Mouse (Mus musculus): ENCODE measurements around the gene Exoc7. TPM values are rescaled to one million over a fixed set of nuclear protein-coding genes. Genes with fewer than 3 reads are reported as not detected.

Exoc7 gene
- total and polyA plus RNA-seq, 3 experiments: 45.4 to 526 (median 49.0) TPM

GRCm38 (mm10) chr11:116330211-116330518 lies 23.1 kb upstream of the Exoc7 start:
- H3K9me3 ChIP-seq (replicated peaks; ENCODE audit: insufficient read depth, low read length): no peaks in the 10 kb centered on the region
- H3K4me1 ChIP-seq (ENCODE audit: control insufficient read depth in 1 of 2, insufficient read depth in 2 of 2, low read length in 2 of 2): 0 out of 4 replicates have a peak, but pooled peaks cover 0 to 2% of the 10 kb centered on the region in 2 experiments
- H3K36me3 ChIP-seq (ENCODE audit: control insufficient read depth in 1 of 2, insufficient read depth in 2 of 2, low read length in 2 of 2): no peaks in the 10 kb centered on the region
- no peak for DNase-seq (ENCODE audit: low read depth, low spot score)
- H3K27ac ChIP-seq (ENCODE audit: control insufficient read depth, low read depth, low read length): no peak overlapping the region
- TF ChIP-seq POLR2A (IDR thresholded peaks at IDR 0.05; ENCODE audit: control insufficient read depth in 1 of 2, insufficient read depth in 1 of 2, low read depth in 1 of 2, low read length in 2 of 2, poor library complexity in 1 of 2) (no peak), UBTF (IDR thresholded peaks at IDR 0.05; ENCODE audit: borderline replicate concordance, insufficient read depth, low read depth, low read length) (no peak), KAT2A (conservative IDR thresholded peaks at IDR 0.05; ENCODE audit: low read depth, low read length) (no peak), ETS1 (IDR thresholded peaks at IDR 0.05; ENCODE audit: low read depth, low read length) (no peak), ZNF384 (IDR thresholded peaks at IDR 0.05; ENCODE audit: low read depth, low read length) (no peak), MYB (IDR thresholded peaks at IDR 0.05; ENCODE audit: low read depth, low read length) (no peak), CHD1 (IDR thresholded peaks at IDR 0.05; ENCODE audit: low read depth, low read length) (no peak), JUND (IDR thresholded peaks at IDR 0.05; ENCODE audit: low read depth, low read length) (no peak), MAZ (IDR thresholded peaks at IDR 0.05; ENCODE audit: low read depth, low read length) (no peak), SMC3 (IDR thresholded peaks at IDR 0.05; ENCODE audit: low read depth, low read length) (no peak), ZMIZ1 (IDR thresholded peaks at IDR 0.05; ENCODE audit: low read depth, low read length) (no peak)
- H3K79me2 ChIP-seq (ENCODE audit: control insufficient read depth, insufficient read depth, low read length, poor library complexity): no peaks in the 10 kb centered on the region
- H3K9ac ChIP-seq (ENCODE audit: control insufficient read depth, low read depth, low read length, poor library complexity, severe bottlenecking): no peak overlapping the region
- H3K27me3 ChIP-seq (ENCODE audit: control insufficient read depth in 1 of 2, insufficient read depth in 2 of 2, low read length in 2 of 2): 0 out of 4 replicates have a peak, but pooled peaks cover 0 to 1% of the 10 kb centered on the region in 2 experiments
- no peak overlapping the region for H3K4me3 ChIP-seq (ENCODE audit: control insufficient read depth in 1 of 2, insufficient read depth in 1 of 2, low read depth in 2 of 2, low read length in 2 of 2)

GRCm38 (mm10) chr11:116329314-116330210 lies 22.5 kb upstream of the Exoc7 start:
- no peak overlapping the region for H3K27ac ChIP-seq (ENCODE audit: control insufficient read depth, low read depth, low read length)
- H3K36me3 ChIP-seq (ENCODE audit: control insufficient read depth in 1 of 2, insufficient read depth in 2 of 2, low read length in 2 of 2): no peaks in the 10 kb centered on the region
- TF ChIP-seq BHLHE40 (IDR thresholded peaks at IDR 0.05; ENCODE audit: borderline replicate concordance, low read depth, low read length) (no peak), MAZ (IDR thresholded peaks at IDR 0.05; ENCODE audit: low read depth, low read length) (no peak), MEF2A (IDR thresholded peaks at IDR 0.05; ENCODE audit: extremely low read depth, insufficient replicate concordance, low read depth, low read length, poor library complexity, severe bottlenecking) (no peak), ZC3H11A (IDR thresholded peaks at IDR 0.05; ENCODE audit: low read depth, low read length) (no peak), ETS1 (IDR thresholded peaks at IDR 0.05; ENCODE audit: low read depth, low read length) (no peak), USF1 (IDR thresholded peaks at IDR 0.05; ENCODE audit: low read depth, low read length) (no peak), NRF1 (IDR thresholded peaks at IDR 0.05; ENCODE audit: insufficient read depth, low read depth, low read length, poor library complexity, severe bottlenecking) (no peak), MAX (IDR thresholded peaks at IDR 0.05; ENCODE audit: low read length) (no peak), SMC3 (IDR thresholded peaks at IDR 0.05; ENCODE audit: low read depth, low read length) (no peak), MAFK (IDR thresholded peaks at IDR 0.05; ENCODE audit: borderline replicate concordance, low read depth, low read length) (no peak), USF2 (IDR thresholded peaks at IDR 0.05; ENCODE audit: borderline replicate concordance in 1 of 2, insufficient read depth in 1 of 2, low read depth in 1 of 2, low read length in 2 of 2) (no peak), GATA1 (IDR thresholded peaks at IDR 0.05; ENCODE audit: low read depth, low read length) (no peak), TAL1 (IDR thresholded peaks at IDR 0.05; ENCODE audit: low read length) (no peak), JUND (IDR thresholded peaks at IDR 0.05; ENCODE audit: low read depth, low read length) (no peak), POLR2AphosphoS2 (IDR thresholded peaks at IDR 0.05; ENCODE audit: low read length) (no peak), CHD2 (IDR thresholded peaks at IDR 0.05; ENCODE audit: low read length) (no peak), CTCF (IDR thresholded peaks at IDR 0.05 in 2 of 3, conservative IDR thresholded peaks at IDR 0.05 in 1 of 3; ENCODE audit: control insufficient read depth in 1 of 3, insufficient read depth in 1 of 3, low read depth in 2 of 3, low read length in 3 of 3, poor library complexity in 1 of 3, severe bottlenecking in 1 of 3) (no peak), SIN3A (IDR thresholded peaks at IDR 0.05; ENCODE audit: low read length) (no peak), ZNF384 (IDR thresholded peaks at IDR 0.05; ENCODE audit: low read depth, low read length) (no peak)
- 0 out of 4 replicates have a peak, but pooled peaks cover 0 to 1% of the 10 kb centered on the region in 2 experiments for H3K27me3 ChIP-seq (ENCODE audit: control insufficient read depth in 1 of 2, insufficient read depth in 2 of 2, low read length in 2 of 2)
- no peak overlapping the region for H3K9ac ChIP-seq (ENCODE audit: control insufficient read depth, low read depth, low read length, poor library complexity, severe bottlenecking)
- no peaks in the 10 kb centered on the region for H3K79me2 ChIP-seq (ENCODE audit: control insufficient read depth, insufficient read depth, low read length, poor library complexity)
- H3K4me1 ChIP-seq (ENCODE audit: control insufficient read depth in 1 of 2, insufficient read depth in 2 of 2, low read length in 2 of 2): 0 out of 4 replicates have a peak, but pooled peaks cover 0 to 2% of the 10 kb centered on the region in 2 experiments
- DNase-seq (ENCODE audit: low read depth, low spot score): no peak
- no peaks in the 10 kb centered on the region for H3K9me3 ChIP-seq (replicated peaks; ENCODE audit: insufficient read depth, low read length)
- H3K4me3 ChIP-seq (ENCODE audit: control insufficient read depth in 1 of 2, insufficient read depth in 1 of 2, low read depth in 2 of 2, low read length in 2 of 2): no peak overlapping the region
